Mouse (Mus musculus): ENCODE measurements around the gene Cdk2.

GRCm38 (mm10) chr10:128663441-128664220, 41.2 kb downstream of the Cdk2 start:
- TF ChIP-seq MYOD1 (IDR thresholded peaks at IDR 0.05; ENCODE audit: control insufficient read depth in 1 of 3, insufficient read length in 2 of 3, low read depth in 2 of 3) (no peak), SRF (IDR thresholded peaks at IDR 0.05; ENCODE audit: control insufficient read depth, insufficient read length, low read depth) (no peak), MYOG (IDR thresholded peaks at IDR 0.05; ENCODE audit: control insufficient read depth in 1 of 3, insufficient read depth in 1 of 3, insufficient read length in 2 of 3, low read depth in 2 of 3) (no peak), REST (IDR thresholded peaks at IDR 0.05; ENCODE audit: insufficient read depth, insufficient read length) (no peak), POLR2A (IDR thresholded peaks at IDR 0.05; ENCODE audit: insufficient read length, low read depth) (no peak), POLR2AphosphoS2 (IDR thresholded peaks at IDR 0.05; ENCODE audit: insufficient read length, low read depth) (no peak), MAX (IDR thresholded peaks at IDR 0.05; ENCODE audit: low read depth) (no peak), TCF12 (IDR thresholded peaks at IDR 0.05; ENCODE audit: insufficient read depth, poor library complexity, severe bottlenecking) (no peak), CEBPB (IDR thresholded peaks at IDR 0.05; ENCODE audit: insufficient read depth, poor library complexity, severe bottlenecking) (no peak), TCF3 (IDR thresholded peaks at IDR 0.05; ENCODE audit: insufficient read length, low read depth) (no peak), USF1 (IDR thresholded peaks at IDR 0.05; ENCODE audit: low read depth) (no peak)

Measured in myocyte (in vitro differentiated cells).